Mouse (Mus musculus) cerebellum, adult 2 months (tissue): ENCODE results near the gene Ndufaf2. TPM values are rescaled to one million over a fixed set of nuclear protein-coding genes. Genes with fewer than 3 reads are reported as not detected.

Experiments
- DNase-seq, 2 experiments: peaks; one replicate each; pipeline ENCODE4 v3.0.0; 2021
- H3K27ac ChIP-seq: fragments of 200-500 bp; 2 replicates; pipeline ENCODE4 v1.5.1; 2012; ENCODE audit warnings: low read length, control low read depth, inconsistent platforms; ENCODE audit not compliant: insufficient read depth
- H3K27me3 ChIP-seq: fragments of 200-500 bp; 2 replicates; pipeline ENCODE4 v1.6.1; 2012; ENCODE audit warnings: inconsistent platforms, mild to moderate bottlenecking, low read length, moderate library complexity; ENCODE audit not compliant: control insufficient read depth, insufficient read depth
- H3K4me1 ChIP-seq: fragments of 200-500 bp; 2 replicates; pipeline ENCODE4 v1.6.1; 2011; ENCODE audit warnings: low read length; ENCODE audit not compliant: control insufficient read depth, insufficient read depth
- H3K4me3 ChIP-seq: fragments of 200-500 bp; replicated peaks from 2 replicates; pipeline ENCODE3; 2011; ENCODE audit warnings: mild to moderate bottlenecking, low read depth, low read length, control low read depth; ENCODE audit not compliant: insufficient read depth
- CTCF ChIP-seq: fragments of 200-500 bp; IDR thresholded peaks from 2 replicates; pipeline ENCODE4 v1.5.1; 2011; ENCODE audit warnings: low read depth, mild to moderate bottlenecking, control low read depth, low read length, moderate library complexity, borderline replicate concordance; ENCODE audit not compliant: insufficient read depth
- POLR2A ChIP-seq: fragments of 200-500 bp; IDR thresholded peaks from 2 replicates; pipeline ENCODE4 v1.6.1; 2011; ENCODE audit warnings: low read length, control low read depth, borderline replicate concordance; ENCODE audit not compliant: insufficient read depth
- WGBS: fragments of 180-500 bp; shearing (Covaris S2); methylation state at CpG from one replicate; pipeline ENCODE4 v1.1.7; 2018; 5-methylcytosine and 5-hydroxymethylcytosine counted together
- polyA plus RNA-seq: library from polyadenylated mRNA; depleted of rRNA; stranded (reverse); fragments of >200 nt; gene quantifications from 2 replicates; pipeline ENCODE4 v1.2.3, GENCODE M21; 2012

Gene Ndufaf2
- polyA plus RNA-seq, 1 experiment: 62.4 TPM

GRCm38 (mm10) chr13:108110929-108111328 is 47.5 kb downstream of the Ndufaf2 start:
- TF ChIP-seq CTCF (no peak), POLR2A (no peak)

DNA sequence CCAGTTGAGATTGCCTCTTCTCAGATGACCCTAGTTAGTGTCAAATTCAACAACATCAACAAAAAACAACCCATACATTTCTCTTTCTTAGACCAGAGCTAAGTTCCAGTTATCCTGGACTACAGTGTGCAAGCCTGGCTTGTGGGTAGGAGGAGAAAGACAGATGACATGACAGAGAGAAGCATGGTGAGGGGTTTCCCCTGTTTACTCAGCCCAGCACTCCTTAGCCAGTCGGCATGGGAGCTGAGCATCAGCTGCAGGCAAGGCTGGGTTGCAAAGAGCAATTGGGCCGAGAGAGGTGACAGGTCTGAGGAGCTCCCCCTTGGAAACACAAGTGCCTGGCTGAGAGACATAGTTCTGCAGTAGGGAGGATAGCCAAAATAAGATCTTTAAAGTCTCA is 57.7 kb downstream of the Ndufaf2 start:
- Histone ChIP-seq H3K27ac (no peak overlapping the region), H3K27me3 (no peaks in the 10 kb centered on the region), H3K4me1 (no peaks in the 10 kb centered on the region), H3K4me3 (no peak overlapping the region)
- WGBS: 47% methylated on average over 2 of the region's 2 CpGs
- no peak for TF ChIP-seq CTCF
- TF ChIP-seq POLR2A: no peak
- no peak for DNase-seq

More at GRCm38 (mm10) chr13:108110929-108111328, 47.5 kb downstream of the Ndufaf2 start:
- 66% methylated on average over 6 of the region's 6 CpGs for WGBS
- DNase-seq: no peak
- Histone ChIP-seq H3K27ac (no peak overlapping the region), H3K27me3 (no peaks in the 10 kb centered on the region), H3K4me1 (no peaks in the 10 kb centered on the region), H3K4me3 (no peak overlapping the region)

DNA sequence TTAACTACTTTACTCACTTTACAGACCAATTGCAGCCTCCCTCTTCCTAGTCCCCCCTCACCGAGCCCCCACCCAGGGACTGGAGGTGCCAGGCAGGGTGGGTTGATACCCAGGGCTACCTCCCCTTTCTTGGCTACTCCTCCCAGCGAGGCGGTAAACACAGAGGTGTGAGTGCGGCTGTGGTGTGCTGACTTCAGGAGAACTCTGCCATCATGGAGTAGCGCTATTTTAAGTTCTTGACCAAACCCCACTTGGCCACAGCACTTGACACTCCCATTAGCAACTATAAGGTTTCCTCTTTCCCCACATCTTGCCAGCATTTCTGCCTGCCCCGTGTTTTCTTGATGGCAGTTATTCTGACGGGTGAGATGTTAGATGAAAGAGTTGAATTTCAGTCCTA is 62.0 kb downstream of the Ndufaf2 start:
- no peaks in the 10 kb centered on the region for H3K27me3 ChIP-seq
- DNase-seq: no peak
- no peak for TF ChIP-seq POLR2A
- no peaks in the 10 kb centered on the region; the same call in 1 of the 2 replicates for H3K4me1 ChIP-seq
- no peak overlapping the region for H3K4me3 ChIP-seq
- 81% methylated on average over 7 of the region's 7 CpGs for WGBS
- no peak overlapping the region for H3K27ac ChIP-seq

- TF ChIP-seq CTCF (no peak), POLR2A (no peak)
- no peak overlapping the region for H3K27ac ChIP-seq
- H3K4me3 ChIP-seq: no peak overlapping the region
- H3K27me3 ChIP-seq: no peaks in the 10 kb centered on the region
- peak; percentile 92 to 95 for DNase-seq
- H3K4me1 ChIP-seq: no peaks in the 10 kb centered on the region; the same call in 1 of the 2 replicates
- WGBS: 3% methylated on average over 7 of the region's 7 CpGs
Observed at GRCm38 (mm10) chr13:108095617-108096016, 62.8 kb downstream of the Ndufaf2 start.

DNA sequence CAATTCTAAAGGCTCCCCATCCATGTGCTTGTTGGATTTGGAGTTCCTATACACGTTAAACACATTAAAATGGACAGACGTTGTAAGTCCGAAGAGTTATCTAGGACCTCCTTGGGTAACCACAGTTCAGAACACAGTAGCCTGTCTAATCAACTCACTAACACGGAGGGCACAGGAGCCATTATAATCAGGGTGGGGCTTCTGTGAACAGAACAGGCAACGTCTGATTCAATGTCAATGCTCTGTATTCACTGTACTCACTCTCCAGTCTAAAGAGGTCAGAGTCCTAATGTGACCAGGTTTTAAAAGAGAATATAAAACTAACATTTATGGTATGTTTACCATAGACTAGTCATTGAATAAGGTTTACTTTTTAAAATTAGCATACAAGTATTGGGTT is 63.7 kb downstream of the Ndufaf2 start:
- no peak for TF ChIP-seq CTCF
- TF ChIP-seq POLR2A: no peak
- Histone ChIP-seq H3K4me3 (no peak overlapping the region), H3K27me3 (no peaks in the 10 kb centered on the region), H3K27ac (no peak overlapping the region), H3K4me1 (no peaks in the 10 kb centered on the region; the same call in 1 of the 2 replicates)
- WGBS: 97% methylated on average over 5 of the region's 5 CpGs
- DNase-seq: no peak

GRCm38 (mm10) chr13:108092290-108092689 is 66.1 kb downstream of the Ndufaf2 start:
- H3K4me3 ChIP-seq: no peak overlapping the region
- no peaks in the 10 kb centered on the region for H3K27me3 ChIP-seq
- WGBS: 95% methylated on average over 7 of the region's 7 CpGs
- H3K4me1 ChIP-seq: no peaks in the 10 kb centered on the region; the same call in 1 of the 2 replicates
- TF ChIP-seq CTCF (no peak), POLR2A (no peak)
- H3K27ac ChIP-seq: no peak overlapping the region
- no peak for DNase-seq

DNA sequence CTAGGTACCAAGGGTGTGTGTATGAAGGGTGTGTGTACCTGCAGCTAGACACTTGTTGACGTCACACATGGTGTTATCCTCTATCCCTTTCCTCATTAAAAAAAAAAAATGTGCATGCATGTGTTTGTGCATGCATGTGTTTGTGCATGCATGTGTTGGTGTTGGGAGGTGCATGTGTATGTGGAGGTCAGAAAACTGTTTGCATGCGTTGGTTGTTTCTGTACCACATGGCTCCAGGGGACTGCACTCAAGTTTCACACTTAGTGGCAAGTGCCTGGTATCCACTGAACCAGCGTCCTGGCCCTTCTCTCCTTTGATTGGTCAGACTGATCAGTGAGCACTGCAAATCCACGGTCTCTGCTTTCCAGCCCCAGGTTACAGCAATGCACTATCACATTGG is 71.7 kb downstream of the Ndufaf2 start:
- no peak overlapping the region for H3K4me3 ChIP-seq
- H3K27ac ChIP-seq: no peak overlapping the region
- WGBS: 92% methylated on average over 4 of the region's 4 CpGs
- H3K27me3 ChIP-seq: no peaks in the 10 kb centered on the region
- TF ChIP-seq CTCF (no peak), POLR2A (no peak)
- DNase-seq: no peak
- H3K4me1 ChIP-seq: peaks cover 2% of the 10 kb centered on the region; the same call in 1 of the 2 replicates

GRCm38 (mm10) chr13:108086036-108086435 is 72.4 kb downstream of the Ndufaf2 start:
- H3K4me1 ChIP-seq: peaks cover 2% of the 10 kb centered on the region; the same call in 1 of the 2 replicates
- no peaks in the 10 kb centered on the region for H3K27me3 ChIP-seq
- no peak overlapping the region for H3K27ac ChIP-seq
- WGBS: 83% methylated on average over 5 of the region's 5 CpGs
- DNase-seq: no peak
- H3K4me3 ChIP-seq: no peak overlapping the region
- TF ChIP-seq CTCF: no peak
- TF ChIP-seq POLR2A: no peak

DNA sequence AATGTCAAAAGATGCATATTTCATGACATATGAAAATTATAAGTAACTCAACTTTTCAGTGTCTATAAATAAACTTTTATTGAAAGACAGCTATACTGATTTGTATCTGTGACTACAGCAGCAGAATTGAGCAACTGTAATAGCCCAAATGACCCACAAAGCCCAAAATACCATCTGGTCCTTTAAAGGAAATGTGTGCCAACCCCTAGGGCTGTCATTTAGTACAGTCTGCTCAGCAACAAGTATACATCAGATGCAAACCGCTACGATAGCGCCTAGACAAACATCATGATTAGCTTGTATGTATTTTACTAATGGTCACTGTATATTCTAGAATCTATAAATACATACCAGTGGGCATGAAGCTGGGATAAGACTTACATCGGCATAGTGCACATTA is 74.3 kb downstream of the Ndufaf2 start:
- no peak overlapping the region for H3K27ac ChIP-seq
- H3K4me1 ChIP-seq: peaks cover 2% of the 10 kb centered on the region; the same call in 1 of the 2 replicates
- no peak overlapping the region for H3K4me3 ChIP-seq
- no peak for TF ChIP-seq CTCF
- no peak for TF ChIP-seq POLR2A
- H3K27me3 ChIP-seq: no peaks in the 10 kb centered on the region
- WGBS: 27% methylated on average over 4 of the region's 4 CpGs
- peak in 1 of 2 experiments; percentile 65 for DNase-seq
